Mouse (Mus musculus) midbrain, embryonic 14.5 days (tissue): ENCODE results near the gene Vamp8. TPM values are rescaled to one million over a fixed set of nuclear protein-coding genes. Genes with fewer than 3 reads are reported as not detected.

Experiments used
- ATAC-seq: fragments of 200-750 bp; cut with Nextera tagmentation; 2 replicates; pipeline ENCODE4 v1.8.0; 2017; ENCODE audit warnings: moderate number of reproducible peaks, moderate library complexity; ENCODE audit not compliant: low FRiP score, low TSS enrichment
- DNase-seq: peaks from one replicate; pipeline ENCODE4 v3.0.0-alpha.2; 2015
- H3K27ac ChIP-seq: fragments of 300-500 bp; sonication (generic); replicated peaks from 2 replicates; pipeline ENCODE4 v1.5.1; 2014; ENCODE audit warnings: mild to moderate bottlenecking, low read depth, low read length, moderate library complexity
- H3K27me3 ChIP-seq: fragments of 300-500 bp; sonication (generic); 2 replicates; pipeline ENCODE4 v1.6.1; 2014; ENCODE audit warnings: low read length, control low read depth, mixed read lengths; ENCODE audit not compliant: control insufficient read depth, insufficient read depth
- H3K36me3 ChIP-seq: fragments of 300-500 bp; sonication (generic); 2 replicates; pipeline ENCODE4 v1.6.1; 2014; ENCODE audit warnings: low read length, control low read depth; ENCODE audit not compliant: control insufficient read depth, insufficient read depth
- H3K4me1 ChIP-seq: fragments of 300-500 bp; sonication (generic); 2 replicates; pipeline ENCODE4 v1.6.1; 2014; ENCODE audit warnings: mild to moderate bottlenecking, antibody characterized with exemption, low read length, control low read depth; ENCODE audit not compliant: control insufficient read depth, insufficient read depth
- H3K4me2 ChIP-seq: fragments of 300-500 bp; sonication (generic); 2 replicates; pipeline ENCODE4 v1.6.1; 2014; ENCODE audit warnings: mild to moderate bottlenecking, low read length, moderate library complexity
- H3K4me3 ChIP-seq: fragments of 300-500 bp; sonication (generic); replicated peaks from 2 replicates; pipeline ENCODE4 v1.5.1; 2014; ENCODE audit warnings: low read depth, low read length
- H3K9ac ChIP-seq: fragments of 300-500 bp; sonication (generic); replicated peaks from 2 replicates; pipeline ENCODE4 v1.6.1; 2014; ENCODE audit warnings: mild to moderate bottlenecking, low read length, moderate library complexity
- H3K9me3 ChIP-seq: fragments of 300-500 bp; sonication (generic); 2 replicates; pipeline ENCODE4 v1.6.1; 2016; ENCODE audit warnings: low read length, control low read depth, mixed read lengths; ENCODE audit not compliant: control insufficient read depth
- WGBS: fragments of 180-500 bp; shearing (Covaris S2); extraction: QIAGEN DNeasy Blood & Tissue Kit; methylation state at CpG from one replicate; pipeline ENCODE4 v1.1.7; 2014; 5-methylcytosine and 5-hydroxymethylcytosine counted together
- polyA plus RNA-seq: library from polyadenylated mRNA; unstranded; fragments of >200 nt; fragmentation: Nextera tagmentation; extraction: Ambion mirVana; gene quantifications from 2 replicates; pipeline ENCODE4 v1.2.1, GENCODE M21; 2014

Gene Vamp8
- polyA plus RNA-seq, 1 experiment from 2014 or later, result 16.9 TPM

DNA sequence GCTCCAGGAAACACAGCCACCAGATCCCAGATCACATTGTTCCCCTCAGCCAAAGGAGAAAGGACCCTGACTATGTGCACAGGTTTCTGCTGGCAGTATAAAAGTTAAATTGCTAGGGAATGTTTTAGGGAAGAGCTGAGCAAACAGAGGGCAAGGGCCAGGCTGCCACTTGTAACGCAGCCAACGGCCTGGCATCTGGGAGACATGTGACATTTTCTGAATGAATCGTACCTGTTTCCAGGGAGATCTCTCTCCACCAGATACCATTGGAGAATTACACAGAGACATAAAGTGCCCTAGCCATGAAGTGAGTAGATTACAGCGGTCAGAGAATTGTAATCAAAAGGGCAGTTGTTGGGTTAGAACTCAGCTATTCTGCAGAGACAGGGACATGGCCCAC is 17.3 kb downstream of the Vamp8 start:
- Histone ChIP-seq H3K36me3 (no peaks in the 10 kb centered on the region), H3K27ac (no peak overlapping the region), H3K27me3 (no peaks in the 10 kb centered on the region), H3K4me2 (no peak overlapping the region), H3K9me3 (no peaks in the 10 kb centered on the region), H3K4me3 (no peak overlapping the region), H3K9ac (no peak overlapping the region), H3K4me1 (no peaks in the 10 kb centered on the region)
- 87% methylated on average over 4 of the region's 4 CpGs for WGBS
- DNase-seq (no peak), ATAC-seq (no peak)

DNA sequence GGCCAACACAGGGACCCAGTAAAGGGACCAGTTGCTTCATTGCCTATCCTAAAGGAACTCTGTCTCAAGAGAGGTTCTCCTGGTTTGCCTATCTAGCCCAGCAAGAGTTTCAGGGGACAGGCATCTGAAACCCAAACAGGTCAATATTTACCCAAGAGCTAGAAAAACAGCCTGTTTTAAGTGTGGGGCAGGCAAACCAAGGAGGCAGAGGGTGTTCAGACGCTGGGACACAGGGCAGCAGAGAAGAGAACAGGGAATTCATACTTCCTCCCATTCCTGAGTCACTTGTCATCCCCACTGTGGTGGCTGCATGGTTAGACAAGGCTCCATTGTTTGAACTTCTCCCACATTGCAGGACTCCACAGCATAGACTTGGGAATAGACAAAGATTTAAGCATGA is 18.9 kb downstream of the Vamp8 start:
- DNase-seq (no peak), ATAC-seq (no peak)
- WGBS, result 40% methylated on average over 1 of the region's 1 CpGs
- Histone ChIP-seq H3K27ac (no peak overlapping the region), H3K27me3 (no peaks in the 10 kb centered on the region), H3K4me2 (no peak overlapping the region), H3K4me3 (no peak overlapping the region), H3K4me1 (no peaks in the 10 kb centered on the region), H3K9me3 (no peaks in the 10 kb centered on the region), H3K9ac (no peak overlapping the region), H3K36me3 (no peaks in the 10 kb centered on the region)

DNA sequence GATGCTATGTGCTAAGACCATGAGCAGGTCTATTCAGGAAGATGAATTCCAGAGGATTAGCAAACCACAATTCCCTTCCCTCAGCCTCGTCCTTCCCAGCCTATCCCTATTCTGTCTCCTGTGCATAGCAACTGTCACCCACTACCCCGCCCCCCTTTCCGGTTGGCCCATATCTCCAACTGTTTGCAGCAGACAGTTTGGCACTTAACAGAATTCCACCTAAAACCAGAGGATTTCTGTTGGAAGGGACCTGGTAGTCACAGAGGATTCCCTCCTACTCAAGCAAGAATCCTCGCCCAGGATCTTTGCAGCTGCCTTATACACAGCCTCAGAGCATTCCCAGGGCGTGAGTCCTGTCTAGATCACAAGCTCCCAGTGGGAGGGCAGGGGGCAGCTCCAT is 19.4 kb downstream of the Vamp8 start:
- no peak overlapping the region for H3K4me3 ChIP-seq
- no peaks in the 10 kb centered on the region for H3K27me3 ChIP-seq
- no peak overlapping the region for H3K4me2 ChIP-seq
- 38% methylated on average over 5 of the region's 5 CpGs for WGBS
- no peak for ATAC-seq
- no peak overlapping the region for H3K27ac ChIP-seq
- H3K9me3 ChIP-seq, result no peaks in the 10 kb centered on the region
- H3K36me3 ChIP-seq, result no peaks in the 10 kb centered on the region
- H3K4me1 ChIP-seq, result no peaks in the 10 kb centered on the region
- no peak for DNase-seq
- H3K9ac ChIP-seq, result no peak overlapping the region

DNA sequence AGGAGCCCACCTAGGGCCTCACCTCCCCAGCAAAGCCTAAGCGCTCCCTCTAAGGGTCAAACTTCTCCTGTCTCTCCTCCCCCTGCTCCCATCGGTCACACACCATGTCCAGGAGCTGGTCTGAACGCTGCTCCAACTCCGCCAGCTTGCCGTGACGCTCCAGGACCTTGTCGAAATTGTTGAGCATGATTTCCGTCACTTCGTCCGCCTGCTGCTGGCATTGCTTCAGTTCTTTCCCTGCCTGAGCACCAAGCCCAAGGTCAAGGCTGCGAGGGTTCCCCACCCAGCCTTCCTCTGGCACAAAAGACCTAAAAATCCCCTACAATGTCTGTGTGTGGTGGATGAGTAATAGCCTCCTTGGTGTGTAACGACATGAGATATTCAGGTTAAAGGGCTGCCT is 20.4 kb downstream of the Vamp8 start:
- no peaks in the 10 kb centered on the region for H3K27me3 ChIP-seq
- no peaks in the 10 kb centered on the region for H3K9me3 ChIP-seq
- no peak overlapping the region for H3K4me3 ChIP-seq
- no peak overlapping the region for H3K9ac ChIP-seq
- H3K27ac ChIP-seq, result no peak overlapping the region
- no peaks in the 10 kb centered on the region for H3K36me3 ChIP-seq
- DNase-seq (no peak), ATAC-seq (no peak)
- WGBS, result 86% methylated on average over 12 of the region's 12 CpGs
- no peaks in the 10 kb centered on the region for H3K4me1 ChIP-seq
- H3K4me2 ChIP-seq, result no peak overlapping the region

DNA sequence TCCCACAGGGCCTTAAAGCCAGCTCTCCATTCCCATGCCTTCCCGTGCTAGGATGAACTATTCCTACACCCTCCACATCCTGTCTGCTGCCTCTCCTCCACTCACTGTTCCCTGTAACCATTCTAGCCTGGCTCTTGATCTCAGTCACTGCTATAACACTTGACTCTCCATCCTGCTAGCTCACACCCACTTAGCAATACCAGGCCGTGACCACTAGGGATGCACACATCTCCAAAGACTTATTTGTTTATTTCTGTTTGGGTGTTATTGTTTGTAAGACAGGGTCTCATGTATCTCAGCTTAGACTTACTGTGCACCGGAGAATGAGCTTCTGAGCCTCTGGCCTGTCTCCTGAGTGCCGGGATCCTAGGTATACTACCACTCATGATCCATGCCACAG is 20.9 kb downstream of the Vamp8 start:
- WGBS, result 83% methylated on average over 4 of the region's 4 CpGs
- no peaks in the 10 kb centered on the region for H3K9me3 ChIP-seq
- H3K27me3 ChIP-seq, result no peaks in the 10 kb centered on the region
- no peak overlapping the region for H3K9ac ChIP-seq
- no peaks in the 10 kb centered on the region for H3K4me1 ChIP-seq
- no peak overlapping the region for H3K4me2 ChIP-seq
- DNase-seq (no peak), ATAC-seq (no peak)
- no peak overlapping the region for H3K27ac ChIP-seq
- H3K4me3 ChIP-seq, result no peak overlapping the region
- no peaks in the 10 kb centered on the region for H3K36me3 ChIP-seq

DNA sequence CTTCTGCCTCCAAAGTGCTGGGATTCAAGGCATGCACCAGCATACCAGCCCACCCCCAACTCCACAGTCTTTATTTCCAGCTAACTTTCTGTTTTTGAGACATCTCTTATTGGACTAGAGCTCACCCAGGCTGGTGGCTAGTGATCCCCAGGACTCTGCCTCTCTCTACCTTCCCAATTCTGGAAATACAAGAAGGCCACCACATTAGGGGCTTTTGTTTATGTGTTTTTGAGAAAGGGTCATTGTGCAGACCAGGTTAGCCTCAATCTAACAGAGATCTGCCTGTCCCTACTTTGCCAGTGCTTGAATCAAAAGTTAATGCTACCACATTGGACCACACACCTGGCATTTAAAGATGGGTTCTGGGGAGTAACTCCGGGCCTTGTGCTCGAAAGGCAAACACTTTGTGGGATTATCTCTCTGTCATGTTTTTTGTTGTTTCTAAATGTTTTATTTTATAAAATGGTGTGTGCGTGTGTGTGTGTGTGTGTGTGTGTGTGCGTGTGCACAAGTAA is 23.0 kb downstream of the Vamp8 start:
- H3K9me3 ChIP-seq, result no peaks in the 10 kb centered on the region
- no peak overlapping the region for H3K4me2 ChIP-seq
- H3K27ac ChIP-seq, result no peak overlapping the region
- no peak overlapping the region for H3K9ac ChIP-seq
- no peaks in the 10 kb centered on the region for H3K4me1 ChIP-seq
- WGBS, result 84% methylated on average over 4 of the region's 4 CpGs
- DNase-seq (no peak), ATAC-seq (no peak)
- H3K36me3 ChIP-seq, result no peaks in the 10 kb centered on the region
- no peak overlapping the region for H3K4me3 ChIP-seq
- H3K27me3 ChIP-seq, result no peaks in the 10 kb centered on the region

DNA sequence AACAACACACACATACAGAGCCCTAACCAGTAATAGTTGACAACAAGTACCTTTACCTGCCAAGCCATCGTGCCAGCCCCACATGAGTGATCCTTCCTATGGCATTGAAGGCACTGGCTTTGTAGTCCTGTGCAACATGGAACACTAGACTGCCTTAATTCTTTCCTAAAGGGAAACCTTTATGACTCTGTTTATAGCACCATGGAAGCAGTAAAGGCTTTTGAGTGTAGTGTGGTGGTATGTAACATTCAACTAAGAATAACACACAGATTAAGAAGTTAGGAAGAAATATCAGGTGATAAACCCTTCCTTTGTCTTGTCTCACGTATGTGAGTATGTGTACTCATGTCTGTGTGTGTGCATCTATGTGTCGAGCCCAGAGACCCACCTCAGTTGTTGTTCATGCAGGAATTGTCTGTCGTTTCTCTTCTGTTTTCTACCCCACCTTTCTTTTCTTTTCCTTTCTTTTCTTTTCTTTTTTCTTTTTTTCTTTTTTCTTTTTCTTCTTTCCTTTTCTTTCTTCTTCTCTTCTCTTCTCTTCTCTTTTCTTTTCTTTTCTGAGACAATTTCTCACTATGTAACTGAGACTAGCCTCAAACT is 23.6 kb downstream of the Vamp8 start, which contains the start of gene Rnf181:
Rnf181 (minus strand) TSS at position 113 of the 600 bp plus-strand sequence.
- ATAC-seq (no peak), DNase-seq (no peak)
- 75% methylated on average over 4 of the region's 4 CpGs for WGBS
- H3K4me2 ChIP-seq, result no peak within 1 kb of the TSS
- no peak within 1 kb of the TSS for H3K9ac ChIP-seq
- no peaks in the 10 kb centered on the region for H3K27me3 ChIP-seq
- H3K9me3 ChIP-seq, result no peaks in the 10 kb centered on the region
- H3K27ac ChIP-seq, result no peak within 1 kb of the TSS
- H3K4me1 ChIP-seq, result no peaks in the 10 kb centered on the region
- H3K36me3 ChIP-seq, result no peaks in the 10 kb centered on the region
- H3K4me3 ChIP-seq, result no peak within 1 kb of the TSS

DNA sequence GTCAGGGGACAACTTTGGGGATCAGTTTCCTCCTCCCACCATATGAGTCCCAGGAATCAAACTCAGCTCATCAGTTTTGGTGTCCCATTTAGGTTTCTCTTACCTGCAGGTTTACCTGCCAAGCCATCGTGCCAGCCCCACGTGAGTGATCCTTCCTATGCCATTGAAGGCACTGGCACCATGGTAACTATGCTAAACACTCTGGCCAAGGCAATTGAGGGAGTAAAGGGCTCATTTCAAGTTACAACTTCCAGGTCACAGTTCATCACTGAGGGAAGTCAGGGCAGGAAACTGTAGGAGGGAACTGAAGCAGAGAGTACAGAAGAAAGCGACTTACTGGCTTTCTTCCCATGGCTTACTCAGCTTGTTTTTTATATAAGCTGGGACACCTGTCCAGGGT is 24.2 kb downstream of the Vamp8 start:
- H3K4me1 ChIP-seq, result 0 out of 2 replicates have a peak, but pooled peaks cover 5% of the 10 kb centered on the region
- H3K9me3 ChIP-seq, result no peaks in the 10 kb centered on the region
- no peak overlapping the region for H3K4me2 ChIP-seq
- H3K36me3 ChIP-seq, result no peaks in the 10 kb centered on the region
- no peaks in the 10 kb centered on the region for H3K27me3 ChIP-seq
- no peak overlapping the region for H3K27ac ChIP-seq
- H3K4me3 ChIP-seq, result no peak overlapping the region
- WGBS, result 68% methylated on average over 3 of the region's 3 CpGs
- DNase-seq (no peak), ATAC-seq (no peak)
- H3K9ac ChIP-seq, result no peak overlapping the region

DNA sequence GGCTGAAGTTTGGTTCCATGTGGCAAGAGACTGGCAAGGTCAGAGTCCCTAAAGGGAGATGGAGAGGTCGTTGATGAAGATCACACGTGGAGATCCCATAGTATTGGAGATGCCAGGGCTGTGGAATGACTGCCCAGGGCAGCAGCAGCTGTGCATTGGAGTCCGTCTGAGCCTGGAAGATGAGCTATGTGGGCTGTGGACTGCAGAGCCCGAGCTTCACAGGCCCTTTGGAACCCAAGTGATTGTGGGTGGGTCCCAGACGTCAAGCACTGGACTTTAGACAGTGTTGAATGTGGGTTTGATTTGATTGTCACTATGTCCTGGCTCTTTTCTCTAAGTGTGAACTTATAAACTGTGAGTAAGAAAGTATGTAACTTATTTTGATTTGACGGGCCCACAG is 25.5 kb downstream of the Vamp8 start:
- 67% methylated on average over 6 of the region's 6 CpGs for WGBS
- no peak overlapping the region for H3K4me3 ChIP-seq
- H3K9ac ChIP-seq, result no peak overlapping the region
- H3K27ac ChIP-seq, result no peak overlapping the region
- H3K9me3 ChIP-seq, result no peaks in the 10 kb centered on the region
- H3K4me2 ChIP-seq, result no peak overlapping the region
- ATAC-seq (no peak), DNase-seq (no peak)
- 0 out of 2 replicates have a peak, but pooled peaks cover 11% of the 10 kb centered on the region for H3K4me1 ChIP-seq
- no peaks in the 10 kb centered on the region for H3K27me3 ChIP-seq
- H3K36me3 ChIP-seq, result peaks cover 5% of the 10 kb centered on the region; the same call in 1 of the 2 replicates
